Mouse (Mus musculus) frontal cortex, postnatal 25 days (tissue): Measurements from ENCODE around the gene Zfp619.
A peak's percentile ranks its signal among the peaks of the same experiment; 100 is the strongest.
"Not testable (repeated sequence)": the region's sequence is repeated elsewhere in the genome, so short reads cannot be mapped to it uniquely, and the experiment has no call there.

ENCODE experiments used
- DNase-seq, 2 experiments: peaks; one replicate each; pipeline ENCODE4 v3.0.0; 2022; ENCODE audit warnings: low spot score in 2 of 2

Zfp619 gene

DNA sequence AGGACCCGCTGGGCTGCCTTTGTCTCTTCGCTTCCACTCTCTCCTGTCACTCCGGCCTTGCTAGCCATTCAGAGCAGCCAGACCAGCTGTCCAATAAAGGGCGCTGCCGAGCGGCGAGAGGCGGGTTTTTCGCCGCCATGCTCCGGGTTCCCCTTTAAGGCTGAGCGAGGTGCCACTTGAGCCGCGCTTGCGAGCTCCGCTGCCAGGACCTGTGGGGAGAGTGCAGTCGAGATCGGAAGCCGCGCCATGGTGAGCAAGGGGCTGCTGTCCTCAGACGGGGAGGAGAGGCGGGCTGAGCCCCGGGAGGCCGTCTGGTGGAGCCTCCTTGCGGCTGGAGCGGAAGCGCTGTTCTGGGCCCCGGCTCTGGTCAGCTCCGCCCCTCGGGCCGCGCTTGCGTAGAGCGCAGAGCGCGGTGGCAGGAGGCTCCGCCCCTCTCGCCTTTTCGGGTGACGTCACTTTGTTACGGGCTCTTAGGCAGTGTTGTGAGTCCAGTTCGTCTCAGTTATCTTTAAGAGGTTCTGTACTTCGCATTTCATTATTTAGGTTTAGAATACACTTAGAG, at the start of gene Zfp619:
Zfp619 (plus strand) TSS at position 151 of the 562 bp plus-strand sequence.
- peak; percentile 87 to 89 for DNase-seq

DNA sequence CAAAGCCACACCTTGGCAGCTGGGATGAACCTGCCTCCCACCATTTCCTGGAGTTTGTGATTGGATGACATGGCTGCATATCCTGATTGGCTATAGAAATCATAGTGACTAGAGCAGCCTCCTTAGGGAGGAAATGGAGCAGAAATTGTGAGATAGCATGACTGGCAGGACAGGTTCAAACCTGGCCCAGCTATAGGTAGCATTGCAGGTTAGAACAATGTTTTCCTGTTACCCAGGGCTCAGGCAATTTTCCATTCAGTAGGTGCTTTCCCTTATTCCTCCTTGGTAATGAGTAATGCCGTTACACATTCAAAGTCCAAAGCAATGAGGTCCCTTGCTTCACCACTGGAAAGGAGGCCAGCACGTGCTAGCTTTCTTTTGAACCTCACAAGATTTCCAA, 38.6 kb upstream of the Zfp619 start:
- DNase-seq: no peak

DNA sequence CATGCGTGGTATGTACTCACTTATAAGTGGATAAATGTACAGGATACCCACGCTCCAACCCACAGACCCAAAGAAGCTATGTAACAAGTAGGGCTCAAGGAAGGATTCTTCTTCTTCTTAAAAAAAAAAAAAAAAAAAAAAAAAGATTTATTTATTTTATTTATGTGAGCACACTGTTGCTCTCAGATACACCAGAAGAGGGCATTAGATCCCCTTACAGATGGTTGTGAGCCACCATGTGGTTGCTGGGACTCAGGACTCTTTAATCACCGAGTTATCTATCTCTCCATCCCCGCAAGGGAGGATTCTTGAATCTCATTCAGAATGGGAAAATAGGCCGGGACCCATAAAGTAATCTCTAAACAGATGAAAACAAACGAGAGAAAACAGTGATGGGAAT, 33.2 kb upstream of the Zfp619 start:
- no peak for DNase-seq

DNA sequence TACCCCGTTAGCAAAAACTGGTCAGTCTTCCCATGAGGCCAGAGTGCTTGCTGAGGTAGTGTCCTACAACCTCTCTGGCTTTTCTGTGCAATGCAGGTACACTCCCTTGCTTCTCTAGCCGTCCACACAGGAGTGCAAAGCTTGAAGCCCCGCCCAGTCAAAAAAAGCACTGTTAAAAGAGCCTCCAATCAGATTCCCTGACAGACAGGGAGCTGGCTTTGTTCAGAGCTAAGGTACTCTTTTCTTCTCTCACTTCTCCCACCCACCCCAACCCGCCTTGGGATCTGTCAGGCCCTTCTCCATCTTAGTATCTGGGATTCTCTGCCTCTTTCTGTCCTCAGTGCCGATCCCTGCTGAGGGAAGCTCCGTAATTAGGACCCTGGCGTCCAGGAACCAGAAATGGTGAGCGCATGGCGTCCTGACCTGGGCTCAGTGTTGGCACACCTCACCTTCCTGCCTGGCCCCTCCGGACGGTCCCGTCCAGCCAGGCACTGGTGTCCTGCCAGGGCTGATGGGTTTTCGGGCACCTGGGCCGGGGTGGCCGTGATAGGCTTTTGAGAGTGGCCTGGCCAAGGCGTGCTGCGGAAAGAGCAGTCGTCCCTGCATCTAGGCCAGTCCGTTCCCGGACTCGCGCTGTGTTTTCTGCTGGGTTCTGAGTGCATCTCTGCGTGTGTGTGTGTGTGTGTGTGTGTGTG, 30.3 kb upstream of the Zfp619 start:
- DNase-seq: no peak

DNA sequence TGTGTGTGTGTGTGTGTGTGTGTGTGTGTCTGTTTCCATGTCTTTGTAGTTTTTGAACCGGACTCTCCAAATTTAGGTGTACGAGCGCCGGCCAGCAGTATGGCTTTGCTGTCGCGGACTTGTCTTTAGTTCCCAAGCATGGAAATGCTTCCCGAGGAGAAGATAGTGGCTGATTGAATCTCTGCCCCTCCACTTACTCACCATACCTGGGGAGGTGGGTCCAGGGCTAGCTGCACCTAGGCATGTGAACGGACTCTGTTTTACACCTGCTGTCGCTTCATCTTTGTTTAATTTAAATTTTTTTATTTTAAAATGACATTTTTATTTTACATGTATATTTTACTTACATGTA, 29.7 kb upstream of the Zfp619 start:
- no peak for DNase-seq

DNA sequence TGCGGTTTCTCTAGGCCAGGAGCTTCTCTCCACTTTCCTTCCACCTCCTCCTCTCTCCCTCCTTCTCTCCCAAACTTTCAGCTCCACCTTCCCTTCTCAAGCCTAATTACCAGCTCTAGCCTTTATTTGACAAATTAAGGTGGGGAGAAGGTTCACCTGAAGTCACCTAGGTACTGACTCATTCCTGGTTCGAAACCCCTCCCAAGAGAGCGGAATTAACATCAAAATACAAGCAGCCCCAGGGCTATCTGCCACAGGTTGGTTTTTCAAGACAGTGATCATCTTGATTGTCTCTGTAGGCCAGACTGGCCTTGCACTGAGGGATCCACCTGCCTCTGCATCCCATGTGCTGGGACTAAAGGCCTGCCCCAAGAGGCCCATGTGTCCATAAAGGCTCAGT, 22.9 kb upstream of the Zfp619 start:
- no peak for DNase-seq

DNA sequence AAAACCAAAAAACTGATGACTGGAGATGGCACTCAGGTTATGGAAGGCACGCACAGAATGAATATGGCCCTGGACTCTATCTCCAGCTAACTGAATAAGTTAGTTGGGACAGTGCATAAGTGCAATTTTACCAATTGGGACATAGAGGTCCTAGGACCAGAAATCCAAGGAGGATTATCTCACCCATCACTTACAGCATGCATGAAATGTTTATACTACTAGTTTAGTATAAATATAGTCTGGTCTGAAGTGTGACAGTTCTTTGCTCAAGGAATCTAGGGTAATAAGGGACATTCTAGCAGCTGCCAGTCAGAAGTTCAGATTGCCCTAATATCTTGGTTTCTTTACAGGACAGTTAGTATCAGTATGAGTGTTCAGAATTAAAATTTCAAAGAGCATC, 13.5 kb upstream of the Zfp619 start:
- DNase-seq: no peak

DNA sequence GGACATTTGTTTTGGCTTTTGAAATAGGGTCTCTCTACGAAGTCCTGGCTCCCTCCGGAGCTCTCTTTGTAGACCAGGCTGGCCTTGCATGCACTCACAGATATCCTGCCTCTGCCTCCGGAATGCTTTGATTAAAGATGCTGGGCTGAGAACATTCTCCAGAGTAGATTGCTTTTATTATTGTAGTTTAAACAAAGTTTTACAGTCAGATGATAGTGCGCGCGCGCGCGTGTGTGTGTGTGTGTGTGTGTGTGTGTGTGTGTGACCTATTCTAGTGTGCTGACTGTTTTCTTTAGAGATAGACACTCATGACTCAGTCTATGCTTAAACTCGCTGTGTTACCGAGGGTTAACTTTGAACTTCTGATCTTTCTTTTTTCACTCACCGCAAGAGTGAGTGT, 796 bp downstream of the Zfp619 start:
- no peak for DNase-seq

DNA sequence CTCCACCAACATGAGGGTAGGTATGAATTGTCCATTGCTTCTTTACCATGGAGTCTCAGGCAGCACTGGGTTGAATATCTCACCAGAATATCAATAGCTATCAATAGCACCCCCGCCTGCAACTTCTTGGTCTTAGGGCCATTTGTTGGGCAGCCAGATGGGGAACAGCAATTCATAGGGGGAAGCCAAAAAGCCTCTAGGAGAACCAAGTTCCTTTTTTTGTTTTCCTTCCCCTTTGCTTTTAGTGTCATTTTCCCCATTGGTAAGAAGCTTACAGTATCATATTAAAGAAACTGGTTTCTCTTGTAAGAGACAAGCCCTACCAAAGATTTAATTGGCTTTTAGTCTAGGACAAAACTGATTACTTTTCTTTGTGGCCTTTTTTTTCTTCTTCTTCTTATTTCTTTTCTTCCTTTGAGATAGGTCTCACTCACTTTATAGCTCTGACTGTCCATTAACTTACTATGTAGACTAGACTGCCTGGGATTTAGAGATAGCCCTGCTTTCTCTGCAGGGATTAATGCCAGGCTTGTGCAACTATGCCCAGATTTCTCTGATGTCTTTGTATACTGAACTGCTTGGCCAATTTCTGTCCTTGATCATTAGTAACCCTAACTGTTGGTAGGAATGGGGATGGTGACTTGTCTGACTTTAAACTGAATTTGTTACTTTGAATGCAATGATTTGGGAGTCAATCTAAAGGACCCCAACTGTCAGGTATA, 6.3 kb downstream of the Zfp619 start:
- no peak for DNase-seq

DNA sequence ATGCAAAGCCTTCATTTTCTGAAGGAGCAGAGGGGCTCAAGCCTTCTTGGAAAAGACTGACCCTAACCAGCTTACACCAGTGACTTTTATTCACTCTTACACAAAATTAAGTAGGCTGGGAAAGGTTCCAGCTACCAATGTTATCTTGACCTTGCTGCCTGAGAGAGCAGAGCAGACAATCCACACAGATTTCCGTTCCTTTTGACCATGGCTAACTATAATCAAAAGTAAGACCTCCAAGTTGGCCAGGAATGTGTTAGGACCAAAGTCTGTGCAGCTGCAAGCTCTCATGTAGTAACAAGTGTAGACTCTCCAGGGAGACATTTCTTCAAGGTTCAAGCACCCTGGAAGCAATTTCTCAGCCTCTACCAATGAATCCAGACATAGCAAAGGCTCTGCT, 25.6 kb downstream of the Zfp619 start:
- DNase-seq: no peak

DNA sequence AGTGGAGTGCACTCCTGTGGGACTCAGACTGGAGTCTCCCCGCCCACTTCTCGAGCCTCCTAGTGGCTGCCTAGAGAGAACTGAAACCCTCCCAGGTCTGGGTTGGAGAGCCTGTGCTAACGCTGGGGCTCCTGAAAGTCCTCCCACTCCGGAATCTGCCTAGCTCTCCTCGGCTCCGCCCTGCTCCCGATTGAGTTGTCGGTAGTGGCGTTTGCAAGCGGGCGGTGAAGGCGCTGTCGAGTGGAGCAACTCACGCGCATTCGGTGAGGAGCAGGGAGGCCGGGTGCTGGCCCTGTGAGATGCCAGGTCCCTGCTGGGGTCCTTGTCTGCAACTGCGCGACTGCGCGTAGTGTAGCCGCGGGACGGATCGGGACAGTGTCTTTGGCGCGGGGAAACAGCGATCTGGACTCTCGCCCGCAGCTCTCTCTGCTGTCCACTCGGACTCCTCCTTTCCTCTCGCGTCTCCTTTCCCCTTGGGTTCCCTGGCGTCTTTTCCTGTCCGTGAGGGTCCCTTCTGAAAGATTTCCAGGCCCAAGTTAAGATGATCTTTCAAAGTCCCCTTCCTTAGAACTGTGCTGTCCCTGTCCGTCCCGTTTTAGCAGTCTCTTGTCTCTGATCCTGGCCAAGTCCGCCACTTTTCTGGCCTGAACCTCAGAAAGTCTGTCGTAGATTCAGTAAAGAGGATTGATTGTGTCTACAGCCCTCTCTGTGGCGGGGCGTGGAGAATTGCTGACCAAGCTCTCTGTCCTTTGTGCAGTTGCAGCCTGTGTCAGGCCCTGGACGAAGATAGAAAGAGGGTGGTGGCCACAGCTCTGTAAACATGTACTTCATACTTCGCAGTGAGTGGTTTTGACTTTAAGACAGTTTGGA, 26.9 kb downstream of the Zfp619 start:
- peak; percentile 23 to 27 for DNase-seq

DNA sequence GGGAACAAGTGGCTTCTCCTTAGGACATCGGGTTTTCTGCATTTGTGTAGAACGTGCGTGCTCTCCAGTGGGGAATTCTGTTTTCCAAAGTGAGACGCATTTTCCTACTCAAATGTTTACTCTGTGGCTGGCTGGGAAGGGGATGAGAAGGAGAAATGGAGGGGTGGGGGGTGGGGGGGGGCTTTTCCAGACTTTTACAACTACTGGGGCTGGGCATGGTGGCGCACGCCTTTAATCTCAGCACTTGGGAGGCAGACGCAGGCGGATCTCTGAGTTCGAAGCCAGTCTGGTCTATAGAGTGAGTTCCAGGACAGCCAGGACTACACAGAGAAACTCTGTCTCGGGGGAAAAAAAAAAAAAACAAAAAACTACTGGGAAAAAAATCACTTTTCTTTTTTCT, 27.6 kb downstream of the Zfp619 start:
- DNase-seq: no peak

DNA sequence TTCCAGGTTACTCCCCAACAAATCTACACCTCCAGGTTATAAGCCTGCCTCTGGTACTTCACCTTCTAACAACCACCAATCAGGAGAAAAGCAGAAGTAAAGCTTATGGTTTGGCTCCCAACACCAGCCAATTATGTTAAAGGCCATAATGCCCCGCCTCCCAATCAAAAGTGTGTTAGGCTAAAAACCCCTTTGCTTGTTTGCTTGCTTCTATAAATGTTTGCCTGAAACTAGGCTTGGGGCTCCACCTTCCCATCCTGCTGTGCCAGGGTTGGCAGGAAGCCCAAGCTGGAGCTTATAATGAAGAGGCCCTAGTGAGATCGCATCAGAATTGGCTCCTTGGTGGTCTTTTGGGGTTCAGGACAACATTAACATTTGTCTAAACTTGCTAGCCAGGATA, 31.8 kb downstream of the Zfp619 start:
- DNase-seq: no peak

DNA sequence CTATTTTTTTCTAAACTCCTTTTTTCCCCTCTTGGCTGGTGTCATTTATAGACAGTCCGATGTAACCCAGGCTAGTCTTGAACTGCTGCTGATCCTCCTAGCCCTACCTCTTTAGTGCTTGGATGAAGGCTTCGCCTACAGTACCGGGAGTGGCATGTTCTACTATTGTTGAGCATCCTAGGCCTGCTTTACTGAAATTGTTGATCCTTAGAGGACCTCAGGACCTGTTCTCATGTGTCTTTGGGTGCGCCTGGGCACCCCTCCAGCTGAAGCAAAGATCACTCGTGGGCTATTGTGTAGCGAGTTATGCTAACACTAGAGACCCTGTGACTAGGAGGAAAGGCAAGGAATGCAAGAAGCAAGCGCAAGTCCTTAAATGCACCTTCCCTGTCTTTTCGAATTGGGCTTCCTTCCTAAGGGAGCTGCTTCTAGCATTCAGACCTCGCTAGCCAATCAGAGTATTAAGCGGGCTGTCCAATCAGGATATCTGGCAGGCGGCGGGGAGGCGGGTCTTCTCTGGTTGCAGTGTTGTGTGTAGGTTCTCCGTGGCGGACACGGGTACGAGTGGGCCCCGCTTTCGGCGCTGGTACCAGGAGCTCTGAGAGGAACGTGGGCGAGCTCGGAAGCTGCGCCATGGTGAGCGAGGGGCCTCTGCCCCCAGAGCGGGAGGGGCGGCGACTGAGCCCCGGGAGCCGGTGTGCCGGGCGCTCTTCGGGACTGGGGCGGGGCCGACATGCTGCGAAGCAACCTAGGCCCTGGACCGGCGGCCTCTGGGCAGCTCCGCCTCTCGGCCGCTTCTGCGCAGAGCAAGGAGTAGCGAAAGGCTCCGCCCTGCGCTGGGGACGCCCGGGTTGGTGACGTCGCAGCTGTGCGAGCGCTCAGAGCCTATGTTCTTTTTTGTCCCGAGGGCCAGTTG, 34.7 kb downstream of the Zfp619 start:
- peak; percentile 94 to 96 for DNase-seq

DNA sequence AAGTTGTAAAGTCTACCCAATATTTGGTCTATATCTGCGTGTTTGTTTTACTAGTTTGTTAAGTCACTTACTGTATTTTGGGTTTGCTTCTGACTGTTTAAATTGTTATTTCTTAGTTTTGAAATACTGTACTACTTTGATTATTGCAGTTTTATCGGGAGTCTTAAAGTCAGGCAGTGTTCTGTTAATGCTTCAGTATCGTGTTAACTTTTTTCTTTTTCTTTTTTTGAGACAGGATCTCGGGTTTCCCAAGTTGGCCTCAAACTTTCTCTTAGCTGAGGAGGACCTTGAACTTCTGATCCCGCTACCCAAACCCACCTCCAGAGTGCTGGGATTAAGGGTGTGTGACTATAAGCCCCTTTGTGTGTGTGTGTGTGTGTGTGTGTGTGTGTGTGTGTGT, 35.4 kb downstream of the Zfp619 start:
- DNase-seq: no peak

DNA sequence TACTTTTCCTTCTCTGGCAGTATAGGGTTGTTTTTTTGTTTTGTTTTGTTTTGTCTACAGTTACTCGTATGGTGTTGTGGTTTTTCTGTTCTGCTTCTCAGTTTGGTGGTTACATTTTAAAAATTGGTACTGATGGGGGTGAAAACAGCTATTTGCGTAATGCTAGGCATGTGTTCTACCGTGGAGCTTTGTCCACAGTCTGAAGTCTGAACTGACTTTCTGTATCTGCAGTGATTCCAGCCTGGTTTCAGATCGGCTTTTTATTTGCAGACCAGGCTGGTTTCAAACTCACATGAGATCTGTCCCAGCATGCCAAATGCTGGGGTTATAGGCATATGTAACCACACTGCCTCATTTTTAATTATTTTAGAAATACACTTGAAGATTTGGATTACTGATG, 36.3 kb downstream of the Zfp619 start:
- DNase-seq: no peak

DNA sequence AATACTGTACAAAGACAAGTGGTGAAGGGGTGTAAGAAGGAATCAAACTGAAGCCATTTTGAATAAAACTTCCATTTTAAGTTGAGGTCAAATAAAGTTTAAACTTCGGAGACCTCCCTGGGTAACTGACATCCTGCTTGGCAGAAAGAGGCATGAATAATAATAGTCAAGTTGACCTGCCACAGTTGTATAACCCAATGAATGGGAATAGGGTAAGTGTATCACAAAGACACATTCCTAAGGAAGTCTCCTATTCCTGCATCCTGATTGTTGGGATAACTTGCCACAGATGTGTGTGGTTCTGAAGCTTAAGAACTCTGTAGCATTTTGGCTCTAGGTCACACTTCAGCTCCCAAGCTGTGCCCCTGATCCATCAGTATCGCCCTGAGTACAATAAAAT, 62.5 kb downstream of the Zfp619 start:
- DNase-seq: no peak

DNA sequence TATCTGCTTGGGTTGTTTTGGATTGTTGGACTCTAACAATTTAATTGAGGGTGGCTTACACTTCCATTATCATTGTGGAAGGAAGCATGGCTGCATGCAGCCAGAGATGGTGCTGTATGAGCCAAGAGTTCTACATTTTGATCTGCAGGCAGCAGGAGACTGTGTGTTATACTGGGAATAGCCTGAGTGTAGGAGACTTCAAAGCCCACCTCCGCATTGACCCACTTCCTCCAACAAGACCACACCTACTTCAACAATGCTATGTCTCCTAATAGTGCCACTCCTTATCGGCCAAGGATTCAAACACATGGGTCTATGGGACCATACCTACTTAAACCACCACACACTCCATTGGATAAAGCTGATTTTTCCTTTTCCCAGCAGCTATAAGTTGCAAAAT, 63.0 kb downstream of the Zfp619 start:
- no peak for DNase-seq

DNA sequence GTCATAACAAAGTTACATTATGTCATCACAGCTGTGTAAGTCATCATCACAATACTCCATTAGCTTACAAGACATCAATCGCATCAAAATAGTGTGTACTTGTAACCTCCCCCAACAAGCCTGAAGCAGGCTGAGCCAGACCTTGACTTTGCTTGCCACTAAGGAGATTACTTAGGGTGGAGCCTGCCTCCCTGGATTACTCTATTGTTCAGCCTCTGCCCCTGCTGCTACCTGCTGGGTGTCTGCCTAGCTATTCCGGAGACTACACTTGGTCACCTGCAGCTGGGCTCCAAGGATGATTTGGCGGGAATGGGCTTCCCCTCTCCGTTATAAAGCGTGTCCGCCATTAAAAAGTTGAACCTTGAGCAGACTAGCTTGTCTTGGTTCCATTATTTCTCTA, 69.3 kb downstream of the Zfp619 start:
- DNase-seq: not testable (repeated sequence)

DNA sequence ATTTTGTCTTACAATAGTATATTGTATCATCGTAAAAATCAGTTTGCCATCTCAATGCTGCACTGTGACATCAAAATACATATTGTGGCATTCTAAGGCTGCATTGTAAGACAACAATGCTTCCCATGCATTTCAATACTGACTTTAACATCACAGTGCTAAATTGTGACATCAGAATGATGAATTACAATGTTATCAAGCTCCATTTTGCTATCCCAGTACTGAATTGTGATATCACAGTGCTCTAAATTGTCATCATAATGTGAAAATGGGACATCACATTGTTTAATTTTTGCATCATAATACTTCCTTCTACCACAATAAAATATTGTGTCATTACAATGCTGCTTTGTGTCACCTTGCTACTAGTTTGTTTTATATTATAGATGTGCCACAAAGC, 70.5 kb downstream of the Zfp619 start:
- DNase-seq: no peak

DNA sequence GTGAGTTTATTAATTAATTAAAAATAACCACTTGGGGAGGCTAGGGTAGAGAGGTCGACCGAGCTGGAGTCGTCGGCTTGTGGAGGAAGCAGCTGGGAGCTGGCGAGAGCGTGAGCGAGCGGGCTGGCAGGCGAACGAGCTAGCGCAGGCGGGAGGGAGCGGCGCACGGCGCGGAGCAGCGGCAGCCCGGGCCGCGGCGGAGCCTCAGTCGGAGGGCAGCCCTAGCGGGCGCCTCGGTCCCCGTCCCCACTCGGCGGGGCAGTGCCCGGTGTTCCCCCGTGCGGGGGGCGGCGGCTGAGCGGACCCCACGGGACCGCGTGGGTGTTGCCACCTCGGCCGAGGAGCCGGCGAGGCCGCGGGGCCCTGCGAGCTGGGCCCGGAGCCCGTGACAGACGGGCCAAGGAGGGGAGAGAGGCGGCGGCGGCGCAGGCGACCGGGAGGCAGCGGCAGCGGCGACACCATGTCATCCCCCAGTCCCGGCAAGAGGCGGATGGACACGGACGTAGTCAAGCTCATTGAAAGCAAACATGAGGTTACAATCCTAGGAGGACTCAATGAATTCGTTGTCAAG, 71.0 kb downstream of the Zfp619 start:
- DNase-seq: peak; percentile 9 to 17
